12 mouse cellular contexts compared by ENCODE assay signal in the genomic region with DNA sequence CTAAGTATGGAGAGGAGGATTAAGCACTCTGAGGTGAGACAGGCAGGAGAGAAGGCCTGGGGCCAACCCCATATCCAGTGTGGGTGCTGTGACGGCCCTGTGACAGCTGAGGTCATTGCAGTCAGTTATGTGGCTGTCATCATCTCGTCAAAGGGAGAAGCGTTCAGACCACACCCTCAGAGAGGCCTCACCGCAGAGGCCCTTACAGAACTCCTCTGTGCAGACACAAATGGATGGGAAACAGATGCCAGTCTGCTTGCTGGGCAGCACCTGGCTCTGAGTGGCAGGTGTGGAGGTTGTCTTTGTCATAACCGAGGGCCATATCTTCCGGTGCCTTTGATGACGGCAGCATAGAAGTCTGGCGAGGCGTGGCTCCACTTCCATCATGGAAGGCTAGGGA.
A peak's percentile ranks its signal among the peaks of the same experiment; 100 is the strongest.
DNase-seq lines count a peak whose midpoint lies in the region; ATAC-seq and TF ChIP-seq lines count a peak whose summit lies in the region.
"Had no signal": no experiment of that assay in that cellular context is flagged by ENCODE, and none has a peak within 500 bp of the region (broad histone marks: within the 10 kb centered on the region; RNA-seq: fewer than 3 reads in every experiment).

No protein-coding gene starts in this region.

- no peak for ATAC-seq in heart, embryonic 13.5 days (ENCODE audit: extremely low read depth, insufficient number of reproducible peaks, low FRiP score, low TSS enrichment)
- peak; percentile 38; the same call in 1 of the 2 replicates for ATAC-seq in liver, postnatal 0 days
- no peak for ATAC-seq in frontal cortex, adult (ENCODE audit: low TSS enrichment)
- ATAC-seq: hindbrain, postnatal 0 days; midbrain, embryonic 13.5 days had no signal

- H3K9me3 ChIP-seq in heart, embryonic 13.5 days, result peaks cover under 1% of the 10 kb centered on the region
- H3K9me3 ChIP-seq in liver, postnatal 0 days (ENCODE audit: low read length), result no peaks in the 10 kb centered on the region; the same call in 1 of the 2 replicates
- H3K9me3 ChIP-seq: embryonic facial prominence, embryonic 13.5 days; limb, embryonic 15.5 days; midbrain, embryonic 13.5 days had no signal

- no peak overlapping the region for H3K4me2 ChIP-seq in heart, embryonic 13.5 days
- H3K4me2 ChIP-seq in liver, postnatal 0 days (ENCODE audit: low read depth, low read length), result no peak overlapping the region
- H3K4me2 ChIP-seq: embryonic facial prominence, embryonic 13.5 days; limb, embryonic 15.5 days; midbrain, embryonic 13.5 days had no signal

- peak overlapping the region; percentile 24; the same call in 1 of the 2 replicates for H3K27ac ChIP-seq in heart, embryonic 13.5 days (replicated peaks)
- no peak overlapping the region for H3K27ac ChIP-seq in liver, postnatal 0 days (ENCODE audit: low read depth)
- H3K27ac ChIP-seq: embryonic facial prominence, embryonic 13.5 days; hindbrain, postnatal 0 days; limb, embryonic 15.5 days; midbrain, embryonic 13.5 days had no signal

- no peak overlapping the region for H3K4me3 ChIP-seq in heart, embryonic 13.5 days
- H3K4me3 ChIP-seq in liver, postnatal 0 days (ENCODE audit: low read depth, low read length), result no peak overlapping the region
- H3K4me3 ChIP-seq: embryonic facial prominence, embryonic 13.5 days; limb, embryonic 15.5 days; midbrain, embryonic 13.5 days had no signal

- 47% methylated on average over 9 of the region's 9 CpGs for WGBS in heart, embryonic 13.5 days
- 42% methylated on average over 9 of the region's 9 CpGs for WGBS in liver, postnatal 0 days (ENCODE audit: insufficient replicate concordance)

- TF ChIP-seq CTCF in liver, postnatal 0 days (IDR thresholded peaks at IDR 0.05; ENCODE audit: low read depth), result no peak

- H3K9ac ChIP-seq in heart, embryonic 13.5 days, result no peak overlapping the region
- H3K9ac ChIP-seq in liver, postnatal 0 days (replicated peaks), result no peak overlapping the region
- H3K9ac ChIP-seq: embryonic facial prominence, embryonic 13.5 days; limb, embryonic 15.5 days; midbrain, embryonic 13.5 days had no signal

- no peaks in the 10 kb centered on the region for H3K27me3 ChIP-seq in heart, embryonic 13.5 days (replicated peaks)
- no peaks in the 10 kb centered on the region for H3K27me3 ChIP-seq in liver, postnatal 0 days (ENCODE audit: insufficient read depth, low read length)
- H3K27me3 ChIP-seq: embryonic facial prominence, embryonic 13.5 days; limb, embryonic 15.5 days; midbrain, embryonic 13.5 days had no signal

- H3K4me1 ChIP-seq in heart, embryonic 13.5 days, result peaks cover 53% of the 10 kb centered on the region
- H3K4me1 ChIP-seq in liver, postnatal 0 days (ENCODE audit: insufficient read depth), result 0 out of 2 replicates have a peak, but pooled peaks cover 4% of the 10 kb centered on the region

- TF ChIP-seq EP300 in liver, postnatal 0 days (IDR thresholded peaks at IDR 0.05; ENCODE audit: low read depth), result no peak

- no peaks in the 10 kb centered on the region for H3K36me3 ChIP-seq in heart, embryonic 13.5 days
- H3K36me3 ChIP-seq in liver, postnatal 0 days (replicated peaks; ENCODE audit: insufficient read depth, low read length), result no peaks in the 10 kb centered on the region
- H3K36me3 ChIP-seq: embryonic facial prominence, embryonic 13.5 days; limb, embryonic 15.5 days; midbrain, embryonic 13.5 days had no signal

- no peak for DNase-seq in heart, adult 8-10 months (ENCODE audit: low spot score)
- DNase-seq in c-Kit-positive CD71-negative TER-119-negative erythroid progenitor cells, embryonic 14.5 days (ENCODE audit: low read depth), result peak; percentile 48
- no peak for DNase-seq in liver, postnatal 0 days
- peak; percentile 67 to 78 for DNase-seq in thymus, postnatal 10 days (ENCODE audit: low spot score in 2 of 2)
- no peak for DNase-seq in ovary, postnatal 14 days (ENCODE audit: low spot score)
- no peak for DNase-seq in gastrocnemius, adult 18-20 months (ENCODE audit: low spot score)

Comparison
In these comparisons a context has a peak if more than half of its experiments do, and no peak if none do; other contexts are left out.
1. DNase-seq: peak in c-Kit-positive CD71-negative TER-119-negative erythroid progenitor cells, embryonic 14.5 days (single experiment) and thymus, postnatal 10 days (2 of 2); none in heart, adult 8-10 months (single experiment), liver, postnatal 0 days (single experiment), ovary, postnatal 14 days (single experiment) and gastrocnemius, adult 18-20 months (single experiment).